Mouse (Mus musculus): Measurements from ENCODE around the gene Olfr731. TPM values are rescaled to one million over a fixed set of nuclear protein-coding genes. Genes with fewer than 3 reads are reported as not detected.

Olfr731 gene
- not detected for polyA plus RNA-seq (2017; shearing (Covaris generic))

DNA sequence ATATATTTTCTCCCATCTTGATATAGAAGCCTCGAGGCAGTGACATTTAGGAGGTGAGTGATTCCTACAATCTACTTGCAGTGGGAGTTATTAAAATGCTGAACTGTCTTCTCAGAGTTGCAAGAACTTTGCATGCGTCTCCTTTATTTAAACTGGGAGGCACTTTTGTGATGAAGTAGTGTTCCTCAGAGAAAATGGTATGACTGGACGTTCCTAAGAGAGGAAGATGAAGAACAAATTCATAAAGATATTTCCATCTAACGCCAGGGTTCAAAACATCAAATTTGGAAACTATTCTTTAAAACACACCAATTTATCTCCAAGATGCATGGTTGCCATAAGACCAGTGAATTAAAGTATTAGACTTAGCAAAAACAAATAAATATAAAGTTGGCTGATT, at the start of gene Olfr731:
Gene Olfr731, minus strand, starts transcription at position 101 of the 400 bp plus-strand sequence.

DNA sequence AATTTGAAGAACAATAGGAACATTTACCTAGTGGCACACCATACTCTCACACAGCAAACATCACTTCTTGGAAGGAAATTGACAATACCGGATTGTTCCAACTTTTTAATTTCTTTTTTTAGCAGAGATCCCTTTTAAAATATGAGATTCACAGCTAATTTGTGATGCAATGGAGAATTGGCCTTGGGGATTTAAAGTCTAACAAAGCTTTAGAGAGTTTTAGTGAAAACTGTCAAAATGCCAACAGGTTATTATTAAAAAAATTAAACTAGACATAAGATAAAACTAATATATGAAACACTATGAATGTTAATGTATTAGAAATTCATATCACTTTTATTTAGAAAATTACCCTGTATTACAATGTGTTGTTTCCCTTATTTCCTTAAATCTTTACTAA, 42.4 kb upstream of the Olfr731 start, which contains the start of gene Olfr732:
Gene Olfr732, minus strand, starts transcription at position 101 of the 400 bp plus-strand sequence.

DNA sequence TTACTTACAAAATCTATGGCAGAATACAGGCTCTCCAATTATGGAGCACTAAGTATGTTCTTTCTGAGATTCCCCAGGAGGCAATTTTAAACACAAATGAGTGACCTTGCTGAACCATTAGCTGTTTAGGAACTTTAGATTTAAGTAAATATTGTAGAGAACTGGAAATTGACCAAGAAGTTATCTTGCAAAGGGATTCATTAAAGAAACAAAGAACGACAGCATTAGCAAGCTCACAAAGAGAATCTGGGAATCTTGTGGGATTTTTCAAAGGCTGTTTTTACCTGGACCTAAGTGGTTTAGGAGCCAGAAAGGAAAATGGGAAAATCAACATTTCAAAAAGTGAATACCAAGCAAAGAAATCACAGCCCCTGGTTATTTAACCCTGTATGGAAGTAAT, 53.6 kb downstream of the Olfr731 start, which contains the start of gene Olfr730:
Gene Olfr730, minus strand, starts transcription at position 101 of the 400 bp plus-strand sequence.

Other genes starting within 250 kb of the Olfr731 start
- gene Olfr725, start 201.5 kb downstream of the Olfr731 start, polyA plus RNA-seq (2017; shearing (Covaris generic)): not detected
- gene Olfr726, start 150.9 kb downstream of the Olfr731 start, polyA plus RNA-seq (2017; shearing (Covaris generic)): not detected
- not detected for gene Olfr727, start 118.7 kb downstream of the Olfr731 start, polyA plus RNA-seq (2017; shearing (Covaris generic))
- not detected for gene Olfr728, start 99.2 kb downstream of the Olfr731 start, polyA plus RNA-seq (2017; shearing (Covaris generic))
- not detected for gene Olfr729, start 89.0 kb downstream of the Olfr731 start, polyA plus RNA-seq (2017; shearing (Covaris generic))
- gene Olfr730, start 53.7 kb downstream of the Olfr731 start, polyA plus RNA-seq (2017; shearing (Covaris generic)): not detected
- gene Olfr732, start 42.3 kb upstream of the Olfr731 start, polyA plus RNA-seq (2017; shearing (Covaris generic)): not detected
- not detected for gene Olfr733, start 59.7 kb upstream of the Olfr731 start, polyA plus RNA-seq (2017; shearing (Covaris generic))
- gene Olfr734, start 84.9 kb upstream of the Olfr731 start, polyA plus RNA-seq (2017; shearing (Covaris generic)): not detected
- gene Olfr735, start 107.0 kb upstream of the Olfr731 start, polyA plus RNA-seq (2017; shearing (Covaris generic)): not detected
- not detected for gene Tlr11, start 116.0 kb upstream of the Olfr731 start, polyA plus RNA-seq (2017; shearing (Covaris generic))
- not detected for gene Olfr736, start 139.3 kb upstream of the Olfr731 start, polyA plus RNA-seq (2017; shearing (Covaris generic))
- gene Olfr738, start 165.7 kb upstream of the Olfr731 start, polyA plus RNA-seq (2017; shearing (Covaris generic)): not detected
- not detected for gene Olfr739, start 176.8 kb upstream of the Olfr731 start, polyA plus RNA-seq (2017; shearing (Covaris generic))
- gene Olfr740, start 203.7 kb upstream of the Olfr731 start, polyA plus RNA-seq (2017; shearing (Covaris generic)): not detected
- gene Olfr741, start 230.9 kb upstream of the Olfr731 start, polyA plus RNA-seq (2017; shearing (Covaris generic)): not detected